Mouse (Mus musculus) spleen, adult 2 months (tissue): ENCODE results near the gene Zfp609.

Experiments
- CTCF ChIP-seq: fragments of 200-500 bp; IDR thresholded peaks from 2 replicates; pipeline ENCODE4 v1.5.1; 2011; ENCODE audit warnings: mild to moderate bottlenecking, inconsistent platforms; ENCODE audit not compliant: insufficient read depth, insufficient read length, insufficient replicate concordance; ENCODE audit errors: extremely low read depth
- POLR2A ChIP-seq: fragments of 200-500 bp; IDR thresholded peaks from 2 replicates; pipeline ENCODE4 v1.6.1; 2011; ENCODE audit warnings: low read depth, low read length, inconsistent platforms

DNA sequence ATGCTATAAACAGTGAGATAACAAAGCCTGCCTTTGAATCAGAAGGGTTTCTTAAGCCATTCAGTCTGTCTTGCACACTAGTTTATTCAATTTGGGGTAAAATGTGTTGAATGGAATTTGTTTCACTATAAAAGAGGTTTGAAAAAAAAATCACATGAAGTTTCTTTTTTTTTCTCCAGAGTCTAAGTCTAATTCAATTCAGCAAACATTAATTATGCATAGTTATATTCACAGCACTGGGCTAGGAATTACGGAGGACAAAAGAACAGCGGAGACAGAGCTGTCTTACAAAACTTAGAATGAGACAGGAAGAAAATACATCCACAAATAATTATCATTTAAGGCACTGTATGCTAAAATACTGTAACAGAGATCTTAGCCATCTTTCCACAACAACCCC is 9.0 kb downstream of the Zfp609 start:
- TF ChIP-seq CTCF = no peak
- TF ChIP-seq POLR2A = no peak
